9 mouse cellular contexts compared by ENCODE assay signal in the genomic region with DNA sequence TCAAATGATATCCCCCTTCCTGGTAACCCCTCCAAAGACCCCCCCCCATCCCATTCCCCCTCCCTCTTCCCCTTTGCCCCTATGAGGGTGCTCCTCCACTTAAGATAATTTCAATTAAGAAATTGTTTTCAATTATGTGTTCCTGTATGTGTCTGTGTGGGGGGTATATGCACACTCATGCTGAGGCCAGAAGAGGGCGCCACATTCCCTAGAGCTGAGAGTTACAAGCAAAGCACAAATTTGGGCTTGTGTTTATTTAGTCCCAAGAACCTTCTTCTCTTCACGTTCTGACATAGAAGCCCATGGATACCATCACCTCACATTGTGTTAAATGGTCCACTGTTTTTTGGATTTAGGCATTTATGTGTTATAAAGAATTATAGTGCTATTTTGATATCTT. TPM values are rescaled to one million over a fixed set of nuclear protein-coding genes. Genes with fewer than 3 reads are reported as not detected.
DNase-seq lines count a peak whose midpoint lies in the region; ATAC-seq and TF ChIP-seq lines count a peak whose summit lies in the region.
"Had no signal": no experiment of that assay in that cellular context is flagged by ENCODE, and none has a peak within 500 bp of the region (broad histone marks: within the 10 kb centered on the region; RNA-seq: fewer than 3 reads in every experiment).

No protein-coding gene starts in this region.

- no peak for TF ChIP-seq POLR2A in CH12.LX (IDR thresholded peaks at IDR 0.05; ENCODE audit: low read depth, low read length)

- H3K4me3 ChIP-seq in kidney, postnatal 0 days (replicated peaks; ENCODE audit: low read depth, low read length), result no peak overlapping the region
- no peak overlapping the region for H3K4me3 ChIP-seq in kidney, embryonic 16.5 days (ENCODE audit: low read length)
- no peak overlapping the region for H3K4me3 ChIP-seq in CH12.LX (replicated peaks in 1 of 3; ENCODE audit: low read depth in 2 of 3, low read length in 2 of 3, poor library complexity in 1 of 3)
- H3K4me3 ChIP-seq in heart, embryonic 11.5 days (ENCODE audit: low read depth, low read length), result no peak overlapping the region
- H3K4me3 ChIP-seq: embryonic facial prominence, embryonic 15.5 days had no signal

- no peak for TF ChIP-seq EP300 in CH12.LX (IDR thresholded peaks at IDR 0.05; ENCODE audit: low read length)

- no peak overlapping the region for H3K4me2 ChIP-seq in kidney, postnatal 0 days (ENCODE audit: low read length)
- H3K4me2 ChIP-seq in kidney, embryonic 16.5 days (replicated peaks; ENCODE audit: low read depth, low read length), result no peak overlapping the region
- no peak overlapping the region for H3K4me2 ChIP-seq in CH12.LX (ENCODE audit: insufficient read depth, low read depth, poor library complexity, severe bottlenecking)
- no peak overlapping the region for H3K4me2 ChIP-seq in heart, embryonic 11.5 days
- H3K4me2 ChIP-seq: embryonic facial prominence, embryonic 15.5 days had no signal

- WGBS in kidney, postnatal 0 days, result 73% methylated on average over 2 of the region's 2 CpGs
- 71% methylated on average over 2 of the region's 2 CpGs for WGBS in kidney, embryonic 16.5 days
- WGBS in heart, embryonic 11.5 days (ENCODE audit: insufficient replicate concordance), result 63% methylated on average over 2 of the region's 2 CpGs

- POLR2A ChIA-PET in Patski (lab: Charles Lee), result no interaction called here

- DNase-seq in kidney, postnatal 0 days (ENCODE audit: low spot score), result peak; percentile 69
- DNase-seq in CH12.LX (ENCODE audit: extremely low read depth) (peak; percentile 31), Patski (ENCODE audit: low read depth, low spot score) (no peak)
- no peak for DNase-seq in ovary, postnatal 14 days (ENCODE audit: low spot score)

- in situ Hi-C loops in CH12.LX (cut with MboI; ENCODE audit: low pct_ligation_motif_present, low pct_unique_long_range_greater_than_20kb, low sequenced_read_pairs) (no loop called here), Patski (cut with MboI; ENCODE audit: low pct_unique_long_range_greater_than_20kb) (loop anchor here (25.0 kb wide), 1 partner anchor 339 kb away; the partner anchor contains the start of gene E2f2)

- H3K27ac ChIP-seq in kidney, postnatal 0 days, result no peak overlapping the region
- no peak overlapping the region for H3K27ac ChIP-seq in kidney, embryonic 16.5 days (ENCODE audit: low read length)
- H3K27ac ChIP-seq in CH12.LX (ENCODE audit: insufficient read depth, low read depth), result no peak overlapping the region
- no peak overlapping the region for H3K27ac ChIP-seq in heart, embryonic 11.5 days (ENCODE audit: low read depth, low read length)
- H3K27ac ChIP-seq: embryonic facial prominence, embryonic 15.5 days had no signal

- CTCF ChIA-PET in Patski (lab: Charles Lee), result no interaction called here

- no peaks in the 10 kb centered on the region for H3K79me2 ChIP-seq in CH12.LX (replicated peaks; ENCODE audit: control insufficient read depth, extremely low read depth, insufficient read depth, poor library complexity, severe bottlenecking)

- peaks cover under 1% of the 10 kb centered on the region; the same call in 1 of the 2 replicates for H3K4me1 ChIP-seq in kidney, postnatal 0 days (replicated peaks; ENCODE audit: insufficient read depth, low read length)
- peaks cover 8% of the 10 kb centered on the region; the same call in 1 of the 2 replicates for H3K4me1 ChIP-seq in kidney, embryonic 16.5 days (ENCODE audit: insufficient read depth, low read length)
- 0 out of 4 replicates have a peak, but pooled peaks cover 0 to 3% of the 10 kb centered on the region in 2 experiments for H3K4me1 ChIP-seq in CH12.LX (ENCODE audit: control insufficient read depth in 1 of 2, insufficient read depth in 2 of 2)
- H3K4me1 ChIP-seq in heart, embryonic 11.5 days (ENCODE audit: control insufficient read depth, insufficient read depth, low read length), result peaks cover 1% of the 10 kb centered on the region

- peak; percentile 77 for TF ChIP-seq CTCF in kidney, postnatal 0 days (IDR thresholded peaks at IDR 0.05; ENCODE audit: low read depth)
- peak in 1 of 2 experiments; percentile 37; a peak in 2 of 4 replicates for TF ChIP-seq CTCF in CH12.LX (conservative IDR thresholded peaks at IDR 0.05 in 1 of 2, IDR thresholded peaks at IDR 0.05 in 1 of 2; ENCODE audit: low read depth in 2 of 2, low read length in 2 of 2)
- TF ChIP-seq CTCF in Patski (IDR thresholded peaks at IDR 0.05), result peak; percentile 52

- H3K9ac ChIP-seq in kidney, postnatal 0 days (ENCODE audit: low read depth, low read length), result no peak overlapping the region
- H3K9ac ChIP-seq in kidney, embryonic 16.5 days (replicated peaks; ENCODE audit: low read length), result no peak overlapping the region
- no peak overlapping the region for H3K9ac ChIP-seq in CH12.LX (ENCODE audit: insufficient read depth, low read depth)
- H3K9ac ChIP-seq in heart, embryonic 11.5 days (ENCODE audit: low read depth, low read length), result no peak overlapping the region
- H3K9ac ChIP-seq: embryonic facial prominence, embryonic 15.5 days had no signal

- no peaks in the 10 kb centered on the region for H3K27me3 ChIP-seq in kidney, postnatal 0 days (ENCODE audit: insufficient read depth, low read length)
- H3K27me3 ChIP-seq in kidney, embryonic 16.5 days (ENCODE audit: insufficient read depth, low read length), result no peaks in the 10 kb centered on the region
- no peaks in the 10 kb centered on the region for H3K27me3 ChIP-seq in CH12.LX (replicated peaks)
- H3K27me3 ChIP-seq in Patski, result no peaks in the 10 kb centered on the region
- H3K27me3 ChIP-seq in heart, embryonic 11.5 days (ENCODE audit: control insufficient read depth, insufficient read depth, low read length), result no peaks in the 10 kb centered on the region
- H3K27me3 ChIP-seq: embryonic facial prominence, embryonic 15.5 days had no signal

- H3K9me3 ChIP-seq in kidney, postnatal 0 days (replicated peaks; ENCODE audit: low read length), result no peaks in the 10 kb centered on the region
- H3K9me3 ChIP-seq in kidney, embryonic 16.5 days (ENCODE audit: low read length), result peaks cover 5% of the 10 kb centered on the region
- H3K9me3 ChIP-seq in CH12.LX (replicated peaks; ENCODE audit: low read length), result peaks cover 4% of the 10 kb centered on the region
- no peaks in the 10 kb centered on the region for H3K9me3 ChIP-seq in heart, embryonic 11.5 days (replicated peaks; ENCODE audit: control insufficient read depth, low read length)
- H3K9me3 ChIP-seq: embryonic facial prominence, embryonic 15.5 days had no signal

- no peak for ATAC-seq in kidney, postnatal 0 days (replicated peaks; ENCODE audit: low FRiP score, low read depth)
- ATAC-seq in kidney, embryonic 16.5 days (ENCODE audit: low FRiP score, low TSS enrichment), result no peak
- ATAC-seq in Patski, result no peak
- ATAC-seq in megakaryocyte progenitor cell, adult 5-6 weeks (replicated peaks; ENCODE audit: poor library complexity), result peak; percentile 74
- ATAC-seq in heart, embryonic 11.5 days (replicated peaks; ENCODE audit: insufficient number of reproducible peaks, low FRiP score, low TSS enrichment), result no peak
- no peak for ATAC-seq in frontal cortex, adult (ENCODE audit: low TSS enrichment)

- TF ChIP-seq RAD21 in CH12.LX (IDR thresholded peaks at IDR 0.05; ENCODE audit: low read depth, low read length), result peak; percentile 22

- dilution Hi-C loops in CH12.LX (cut with MboI; ENCODE audit: extremely low pct_ligation_motif_present, extremely low pct_unique_long_range_greater_than_20kb, low sequenced_read_pairs), result no loop called here

- no peaks in the 10 kb centered on the region for H3K36me3 ChIP-seq in kidney, postnatal 0 days (ENCODE audit: insufficient read depth, low read length)
- H3K36me3 ChIP-seq in kidney, embryonic 16.5 days (ENCODE audit: insufficient read depth, low read length), result no peaks in the 10 kb centered on the region
- H3K36me3 ChIP-seq in CH12.LX (replicated peaks in 1 of 2; ENCODE audit: control insufficient read depth in 1 of 2, insufficient read depth in 1 of 2, low read length in 1 of 2), result no peaks in the 10 kb centered on the region
- no peaks in the 10 kb centered on the region for H3K36me3 ChIP-seq in heart, embryonic 11.5 days (ENCODE audit: control insufficient read depth, insufficient read depth, low read length)
- H3K36me3 ChIP-seq: embryonic facial prominence, embryonic 15.5 days had no signal

TF ChIP-seq in CH12.LX, 34 proteins besides CTCF, POLR2A, EP300 and RAD21:
- TF ChIP-seq NRF1 (IDR thresholded peaks at IDR 0.05; ENCODE audit: low read depth, low read length) (no peak), SMC3 (IDR thresholded peaks at IDR 0.05; ENCODE audit: low read depth, low read length) (0 out of 2 replicates have a peak, but pooled peaks have one; percentile 10)

RNA-seq across cellular contexts. Expression of gene Srsf10, which starts 32.2 kb away (rescaled TPM):
- polyA plus RNA-seq in kidney, postnatal 0 days (2015; fragmentation: Nextera tagmentation; extraction: Ambion mirVana), result 192 and 194 TPM in 2 replicates
- 242 and 253 TPM in 2 replicates for polyA plus RNA-seq in kidney, embryonic 16.5 days (2015; fragmentation: Nextera tagmentation; extraction: Ambion mirVana)
- 85.7 and 127 TPM in 2 replicates for total RNA-seq in CH12.LX (2012; rRNA removed)
- total RNA-seq in CH12.LX (2014; rRNA removed), result 179 and 197 TPM in 2 replicates
- polyA plus RNA-seq in CH12.LX (2012; ENCODE audit: insufficient read length, low read depth), result 291 and 341 TPM in 2 replicates
- 89.0 TPM for polyA plus RNA-seq in Patski (2021)
- 195 and 208 TPM in 2 replicates for total RNA-seq in megakaryocyte progenitor cell, adult 5-6 weeks (2015)
- 200 and 240 TPM in 2 replicates for total RNA-seq in megakaryocyte progenitor cell, adult 5-6 weeks (2017)
- polyA plus RNA-seq in heart, embryonic 11.5 days (2014; fragmentation: Nextera tagmentation; extraction: Ambion mirVana), result 191 and 202 TPM in 2 replicates

RNA-seq across cellular contexts. Expression of gene Pnrc2, which starts 50.4 kb away (rescaled TPM):
- 190 and 194 TPM in 2 replicates for polyA plus RNA-seq in kidney, postnatal 0 days (2015; fragmentation: Nextera tagmentation; extraction: Ambion mirVana)
- 211 and 212 TPM in 2 replicates for polyA plus RNA-seq in kidney, embryonic 16.5 days (2015; fragmentation: Nextera tagmentation; extraction: Ambion mirVana)
- total RNA-seq in CH12.LX (2012; rRNA removed) (22.2 and 30.5 TPM in 2 replicates), CH12.LX (2014; rRNA removed) (46.9 and 55.0 TPM in 2 replicates)
- polyA plus RNA-seq in CH12.LX (2012; ENCODE audit: insufficient read length, low read depth) (32.8 and 34.4 TPM in 2 replicates), Patski (2021) (105 TPM)
- total RNA-seq in megakaryocyte progenitor cell, adult 5-6 weeks (2015), result 151 TPM in 2 replicates
- total RNA-seq in megakaryocyte progenitor cell, adult 5-6 weeks (2017), result 131 and 154 TPM in 2 replicates
- 138 and 144 TPM in 2 replicates for polyA plus RNA-seq in heart, embryonic 11.5 days (2014; fragmentation: Nextera tagmentation; extraction: Ambion mirVana)

Comparison
In these comparisons a context has a peak if more than half of its experiments do, and no peak if none do; other contexts are left out.
1. DNase-seq: peak in kidney, postnatal 0 days (single experiment) and CH12.LX (single experiment); none in Patski (single experiment) and ovary, postnatal 14 days (single experiment).